Mouse (Mus musculus): ENCODE results near the gene Ptma. TPM values are rescaled to one million over a fixed set of nuclear protein-coding genes. Genes with fewer than 3 reads are reported as not detected.
"Not testable (repeated sequence)": the region's sequence is repeated elsewhere in the genome, so short reads cannot be mapped to it uniquely, and the experiment has no call there.

Ptma gene
- polyA plus RNA-seq, 1 experiment from 2014 or later = 1,264 TPM

DNA sequence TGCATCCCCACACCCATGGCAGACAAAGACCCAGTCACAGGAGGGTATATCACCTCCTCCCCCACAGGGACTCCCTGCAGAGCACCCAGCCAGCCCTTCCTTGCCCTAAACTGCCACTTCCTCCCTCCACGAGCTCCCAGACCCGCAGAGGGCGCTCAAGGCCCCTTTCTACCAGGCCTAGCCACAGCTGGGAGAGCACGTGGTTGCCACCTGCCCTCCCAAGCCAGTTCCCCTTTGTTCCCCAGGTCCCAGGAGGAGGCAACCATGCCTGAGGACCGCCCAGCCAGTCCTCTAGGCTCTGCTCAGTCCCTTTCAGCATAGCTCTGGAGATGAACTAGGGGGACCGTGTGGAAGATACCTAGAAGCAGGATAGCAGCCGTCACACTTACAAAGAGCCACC, 17.1 kb upstream of the Ptma start:
- Histone ChIP-seq H3K4me2 (replicated peaks; ENCODE audit: low read depth, low read length) (no peak overlapping the region), H3K27ac (ENCODE audit: low read length) (no peak overlapping the region), H3K27me3 (replicated peaks; ENCODE audit: insufficient read depth, low read length) (no peaks in the 10 kb centered on the region), H3K4me3 (ENCODE audit: low read depth, low read length) (no peak overlapping the region), H3K4me1 (ENCODE audit: insufficient read depth, low read depth, low read length) (peaks cover 15% of the 10 kb centered on the region; the same call in 1 of the 2 replicates), H3K36me3 (ENCODE audit: insufficient read depth, low read length) (no peaks in the 10 kb centered on the region), H3K9me3 (ENCODE audit: low read length) (no peaks in the 10 kb centered on the region), H3K9ac (replicated peaks; ENCODE audit: low read depth) (no peak overlapping the region)
- ATAC-seq (peak; percentile 69), DNase-seq (ENCODE audit: low spot score) (peak; percentile 90)
- TF ChIP-seq CTCF (IDR thresholded peaks at IDR 0.05) (peak; percentile 90), EP300 (IDR thresholded peaks at IDR 0.05) (no peak)
- WGBS = 22% methylated on average over 7 of the region's 7 CpGs

- TF ChIP-seq CTCF (IDR thresholded peaks at IDR 0.05) (no peak), EP300 (IDR thresholded peaks at IDR 0.05) (no peak)
- no peak overlapping the region for H3K4me3 ChIP-seq (ENCODE audit: low read depth, low read length)
- H3K27me3 ChIP-seq (replicated peaks; ENCODE audit: insufficient read depth, low read length) = no peaks in the 10 kb centered on the region
- H3K9ac ChIP-seq (replicated peaks; ENCODE audit: low read depth) = no peak overlapping the region
- H3K27ac ChIP-seq (ENCODE audit: low read length) = no peak overlapping the region
- no peaks in the 10 kb centered on the region for H3K9me3 ChIP-seq (ENCODE audit: low read length)
- no peak for ATAC-seq
- 100% methylated on average over 1 of the region's 1 CpGs for WGBS
- peaks cover 9% of the 10 kb centered on the region; the same call in 1 of the 2 replicates for H3K4me1 ChIP-seq (ENCODE audit: insufficient read depth, low read depth, low read length)
- DNase-seq (ENCODE audit: low spot score) = no peak
- H3K4me2 ChIP-seq (replicated peaks; ENCODE audit: low read depth, low read length) = no peak overlapping the region
- H3K36me3 ChIP-seq (ENCODE audit: insufficient read depth, low read length) = no peaks in the 10 kb centered on the region
Measured at GRCm38 (mm10) chr1:86510266-86510665, 16.3 kb upstream of the Ptma start.

DNA sequence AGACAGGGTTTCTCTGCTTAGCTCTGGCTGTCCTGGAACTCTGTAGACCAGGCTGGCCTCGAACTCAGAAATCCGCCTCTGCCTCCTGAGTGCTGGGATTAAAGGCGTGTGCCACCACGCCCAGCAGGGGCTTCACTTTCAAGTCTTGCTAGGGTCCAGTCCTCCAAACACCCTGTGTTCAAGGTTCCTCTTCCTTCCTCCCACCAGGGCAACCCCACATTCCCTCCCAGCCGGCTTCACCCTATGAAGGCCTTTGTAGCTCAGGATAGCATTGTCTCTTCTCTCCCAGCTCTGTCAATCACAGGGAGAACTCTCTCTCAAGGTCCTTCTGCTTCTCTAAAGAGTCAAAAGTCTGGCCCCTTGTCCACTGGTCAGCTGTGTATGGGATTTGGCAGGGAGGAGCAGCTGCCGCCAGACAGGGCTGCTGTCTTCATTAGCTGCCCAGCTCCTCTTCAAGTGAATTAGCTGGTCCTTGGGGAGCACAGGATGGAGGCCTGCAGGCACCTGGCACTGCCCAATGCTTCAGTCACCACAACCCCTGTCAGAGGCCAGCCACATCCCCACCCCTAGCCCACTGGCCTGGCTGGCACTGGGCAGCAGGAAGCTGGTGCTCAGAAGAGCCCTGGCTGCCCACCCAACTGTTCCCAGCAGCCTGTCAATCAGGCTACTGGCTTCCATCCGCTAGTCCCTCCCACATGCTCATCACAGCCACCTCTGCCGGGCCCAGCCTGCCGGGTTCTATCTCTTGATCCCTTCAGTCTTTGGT, 15.7 kb upstream of the Ptma start:
- no peaks in the 10 kb centered on the region for H3K9me3 ChIP-seq (ENCODE audit: low read length)
- ATAC-seq = no peak
- H3K4me2 ChIP-seq (replicated peaks; ENCODE audit: low read depth, low read length) = no peak overlapping the region
- no peak for TF ChIP-seq EP300 (IDR thresholded peaks at IDR 0.05)
- no peak for TF ChIP-seq CTCF (IDR thresholded peaks at IDR 0.05)
- H3K4me1 ChIP-seq (ENCODE audit: insufficient read depth, low read depth, low read length) = peaks cover 5% of the 10 kb centered on the region; the same call in 1 of the 2 replicates
- DNase-seq (ENCODE audit: low spot score) = no peak
- no peak overlapping the region for H3K9ac ChIP-seq (replicated peaks; ENCODE audit: low read depth)
- no peak overlapping the region for H3K27ac ChIP-seq (ENCODE audit: low read length)
- 69% methylated on average over 9 of the region's 9 CpGs for WGBS
- H3K4me3 ChIP-seq (ENCODE audit: low read depth, low read length) = no peak overlapping the region
- H3K27me3 ChIP-seq (replicated peaks; ENCODE audit: insufficient read depth, low read length) = no peaks in the 10 kb centered on the region
- no peaks in the 10 kb centered on the region for H3K36me3 ChIP-seq (ENCODE audit: insufficient read depth, low read length)

DNA sequence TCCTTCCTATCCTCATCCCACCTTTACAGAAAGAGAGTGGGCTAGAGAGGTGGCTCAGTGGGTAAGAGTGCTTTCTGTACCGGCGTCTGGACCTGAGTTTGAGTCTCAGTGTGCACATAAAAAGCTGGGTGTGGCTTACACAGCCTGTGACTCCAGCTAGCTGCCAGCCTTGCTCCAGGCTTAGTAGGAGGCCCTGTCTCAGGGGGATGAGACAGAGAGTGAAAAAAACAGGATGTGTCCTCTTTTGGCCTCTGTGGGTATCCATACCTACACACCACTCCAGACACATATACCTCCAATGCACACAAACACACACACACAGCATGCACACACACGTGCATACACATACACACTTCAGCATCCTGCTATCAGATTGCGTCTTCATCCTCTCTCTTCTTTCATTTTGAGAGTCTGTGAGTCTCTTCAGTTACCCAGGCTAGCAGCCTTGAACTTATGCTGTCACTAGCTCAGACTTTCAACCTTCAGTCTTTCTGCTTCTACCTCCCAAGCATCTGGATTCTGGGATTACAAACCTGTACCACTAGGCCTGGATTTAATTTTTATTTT, 14.3 kb upstream of the Ptma start:
- Histone ChIP-seq H3K36me3 (ENCODE audit: insufficient read depth, low read length) (no peaks in the 10 kb centered on the region), H3K4me1 (ENCODE audit: insufficient read depth, low read depth, low read length) (no peaks in the 10 kb centered on the region), H3K27me3 (replicated peaks; ENCODE audit: insufficient read depth, low read length) (no peaks in the 10 kb centered on the region), H3K4me2 (replicated peaks; ENCODE audit: low read depth, low read length) (no peak overlapping the region), H3K27ac (ENCODE audit: low read length) (no peak overlapping the region), H3K9me3 (ENCODE audit: low read length) (no peaks in the 10 kb centered on the region), H3K4me3 (ENCODE audit: low read depth, low read length) (no peak overlapping the region), H3K9ac (replicated peaks; ENCODE audit: low read depth) (no peak overlapping the region)
- no peak for DNase-seq (ENCODE audit: low spot score)
- TF ChIP-seq CTCF (IDR thresholded peaks at IDR 0.05) (no peak), EP300 (IDR thresholded peaks at IDR 0.05) (no peak)
- WGBS = 79% methylated on average over 4 of the region's 4 CpGs
- no peak for ATAC-seq

DNA sequence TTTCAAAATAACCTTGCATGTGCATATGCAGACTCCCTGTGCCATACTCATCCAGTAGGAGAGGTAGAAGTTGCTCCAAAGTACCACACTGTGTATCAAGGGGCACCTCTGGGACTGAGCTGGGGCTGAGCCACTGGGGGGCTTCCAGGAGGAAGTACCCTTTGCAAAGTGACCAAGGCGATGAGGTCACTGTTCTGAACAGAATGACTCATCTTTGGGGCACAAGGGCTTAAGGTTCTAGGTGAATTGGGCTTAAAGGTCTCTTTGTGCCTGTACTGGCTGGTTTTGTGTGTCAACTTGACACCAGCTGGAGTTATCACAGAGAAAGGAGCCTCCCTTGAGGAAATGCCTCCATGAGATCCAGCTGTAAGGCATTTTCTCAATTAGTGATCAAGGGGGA, 13.5 kb upstream of the Ptma start:
- ATAC-seq; H3K27ac ChIP-seq (ENCODE audit: low read length); H3K4me3 ChIP-seq (ENCODE audit: low read depth, low read length); H3K27me3 ChIP-seq (replicated peaks; ENCODE audit: insufficient read depth, low read length); H3K36me3 ChIP-seq (ENCODE audit: insufficient read depth, low read length); DNase-seq (ENCODE audit: low spot score); H3K4me2 ChIP-seq (replicated peaks; ENCODE audit: low read depth, low read length); H3K9ac ChIP-seq (replicated peaks; ENCODE audit: low read depth); H3K4me1 ChIP-seq (ENCODE audit: insufficient read depth, low read depth, low read length); H3K9me3 ChIP-seq (ENCODE audit: low read length): not testable (repeated sequence)
- WGBS = 90% methylated on average over 1 of the region's 1 CpGs

- Histone ChIP-seq H3K4me3 (ENCODE audit: low read depth, low read length) (no peak overlapping the region), H3K9ac (replicated peaks; ENCODE audit: low read depth) (no peak overlapping the region), H3K36me3 (ENCODE audit: insufficient read depth, low read length) (no peaks in the 10 kb centered on the region), H3K4me1 (ENCODE audit: insufficient read depth, low read depth, low read length) (no peaks in the 10 kb centered on the region), H3K27me3 (replicated peaks; ENCODE audit: insufficient read depth, low read length) (no peaks in the 10 kb centered on the region), H3K27ac (ENCODE audit: low read length) (no peak overlapping the region), H3K4me2 (replicated peaks; ENCODE audit: low read depth, low read length) (no peak overlapping the region), H3K9me3 (ENCODE audit: low read length) (no peaks in the 10 kb centered on the region)
- ATAC-seq (no peak), DNase-seq (ENCODE audit: low spot score) (no peak)
- 46% methylated on average over 6 of the region's 6 CpGs for WGBS
- TF ChIP-seq CTCF (IDR thresholded peaks at IDR 0.05) = no peak
- no peak for TF ChIP-seq EP300 (IDR thresholded peaks at IDR 0.05)
Measured at GRCm38 (mm10) chr1:86515715-86516410, 10.7 kb upstream of the Ptma start.

Data from lung, postnatal 0 days (tissue).